Mouse (Mus musculus): Measurements from ENCODE around the gene Cxcl9.

DNA sequence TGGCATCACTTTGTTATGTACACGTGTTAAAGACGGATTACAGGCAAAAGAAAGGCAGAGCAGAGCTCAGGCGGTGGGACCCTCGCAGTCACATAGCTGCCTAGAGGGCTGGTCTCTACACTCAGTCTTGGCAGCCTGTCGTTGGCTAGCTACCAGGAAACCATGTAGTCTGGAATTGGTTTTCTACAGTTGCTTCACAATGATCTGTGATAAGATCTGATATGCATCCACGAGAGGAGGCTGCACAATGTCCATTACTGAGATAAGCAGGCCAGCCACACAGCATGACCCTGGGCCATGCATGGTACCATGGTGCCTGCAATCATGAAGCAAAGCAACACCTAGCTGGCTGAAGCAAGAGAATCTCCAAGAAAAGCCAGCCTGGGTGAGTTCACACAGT, 40.0 kb downstream of the Cxcl9 start:
- no peak for TF ChIP-seq CTCF (IDR thresholded peaks at IDR 0.05; ENCODE audit: borderline replicate concordance, control insufficient read depth, extremely low read depth, insufficient read depth, low read length, poor library complexity)
- no peak for TF ChIP-seq POLR2A (IDR thresholded peaks at IDR 0.05; ENCODE audit: control insufficient read depth, extremely low read depth, insufficient read depth, low read length, poor library complexity)
